Mouse (Mus musculus) embryonic fibroblast, embryonic 13.5 days (primary cell): ENCODE measurements at regions not wholly inside any gene's neighbourhood (a gene's known extent, or its start where the extent isn't known, plus 50 kb on each side); places are given as distances from the start of the nearest gene placed in this dataset.

Experiments used
- CTCF ChIP-seq: IDR thresholded peaks from 2 replicates; pipeline ENCODE4 v1.5.1; 2011; ENCODE audit warnings: mild to moderate bottlenecking, control low read depth, low read length, moderate library complexity, borderline replicate concordance; ENCODE audit not compliant: insufficient read depth
- POLR2A ChIP-seq: IDR thresholded peaks from 2 replicates; pipeline ENCODE4 v1.6.1; 2011; ENCODE audit warnings: low read depth, mild to moderate bottlenecking, control low read depth, low read length, moderate library complexity

GRCm38 (mm10) chr9:31995700-31996099 lies 82.4 kb upstream of the Barx2 start:
- TF ChIP-seq CTCF (no peak), POLR2A (no peak)
